Mouse (Mus musculus): ENCODE results near the gene Hnrnpdl.

DNA sequence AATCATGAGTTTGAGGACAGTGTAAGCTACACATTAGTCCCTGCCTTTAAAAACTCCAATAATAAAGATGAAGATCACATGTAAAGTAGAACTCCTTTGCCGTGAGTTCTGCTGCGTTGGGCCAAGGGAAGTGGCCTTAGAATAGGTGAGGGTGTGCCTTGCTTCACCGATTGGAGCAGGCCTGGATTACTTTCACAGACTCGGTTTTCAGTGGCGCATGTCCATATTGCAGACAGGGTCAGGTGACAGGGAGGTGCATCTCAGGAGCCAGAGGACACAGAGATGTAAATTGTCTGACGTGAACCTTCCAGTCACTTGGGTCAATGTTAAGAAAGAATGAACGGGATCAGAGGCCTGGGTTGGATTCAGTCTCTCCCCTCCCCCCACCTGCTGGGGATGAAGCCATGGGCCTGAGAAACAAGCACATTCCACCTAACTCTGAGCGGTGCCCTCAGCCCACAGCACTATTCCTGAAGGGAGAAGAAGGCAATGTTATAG, 7.7 kb upstream of the Hnrnpdl start:
- TF ChIP-seq MYOD1 (IDR thresholded peaks at IDR 0.05; ENCODE audit: control insufficient read depth, insufficient read length, low read depth) (no peak), CTCF (IDR thresholded peaks at IDR 0.05; ENCODE audit: control insufficient read depth, insufficient read depth, insufficient read length) (no peak)

All from C2C12 (cell line).